Mouse (Mus musculus): ENCODE measurements at regions not wholly inside any gene's neighbourhood (a gene's known extent, or its start where the extent isn't known, plus 50 kb on each side); places are given as distances from the start of the nearest gene placed in this dataset.

GRCm38 (mm10) chr15:69484421-69485074, 2983.8 kb upstream of the Lrrc6 start:
- Histone ChIP-seq H3K27me3 (replicated peaks) (no peaks in the 10 kb centered on the region), H3K36me3 (no peaks in the 10 kb centered on the region), H3K4me3 (no peak overlapping the region), H3K4me1 (replicated peaks) (no peaks in the 10 kb centered on the region), H3K27ac (ENCODE audit: poor library complexity, severe bottlenecking) (no peak overlapping the region), H3K4me2 (no peak overlapping the region), H3K9ac (no peak overlapping the region), H3K9me3 (replicated peaks) (no peaks in the 10 kb centered on the region)
- WGBS = 77% methylated on average over 5 of the region's 5 CpGs
- ATAC-seq (ENCODE audit: insufficient number of reproducible peaks, low FRiP score) = no peak

- H3K4me1 ChIP-seq (replicated peaks) = no peaks in the 10 kb centered on the region
- no peak for ATAC-seq (ENCODE audit: insufficient number of reproducible peaks, low FRiP score)
- H3K4me3 ChIP-seq = no peak overlapping the region
- 51% methylated on average over 2 of the region's 2 CpGs for WGBS
- H3K27me3 ChIP-seq (replicated peaks) = no peaks in the 10 kb centered on the region
- H3K27ac ChIP-seq (ENCODE audit: poor library complexity, severe bottlenecking) = no peak overlapping the region
- no peak overlapping the region for H3K4me2 ChIP-seq
- no peaks in the 10 kb centered on the region for H3K9me3 ChIP-seq (replicated peaks)
- H3K36me3 ChIP-seq = no peaks in the 10 kb centered on the region
- H3K9ac ChIP-seq = no peak overlapping the region
These were observed 2982.4 kb upstream of the Lrrc6 start for GRCm38 (mm10) chr15:69483096-69483495.

- no peak for ATAC-seq (ENCODE audit: insufficient number of reproducible peaks, low FRiP score)
- Histone ChIP-seq H3K27ac (ENCODE audit: poor library complexity, severe bottlenecking) (no peak overlapping the region), H3K36me3 (no peaks in the 10 kb centered on the region), H3K4me1 (replicated peaks) (no peaks in the 10 kb centered on the region), H3K9me3 (replicated peaks) (no peaks in the 10 kb centered on the region), H3K4me3 (no peak overlapping the region), H3K27me3 (replicated peaks) (no peaks in the 10 kb centered on the region), H3K9ac (no peak overlapping the region), H3K4me2 (no peak overlapping the region)
- WGBS = 63% methylated on average over 3 of the region's 3 CpGs
These were observed 2980.4 kb upstream of the Lrrc6 start for GRCm38 (mm10) chr15:69481087-69481486.

- H3K9ac ChIP-seq = no peak overlapping the region
- no peaks in the 10 kb centered on the region for H3K9me3 ChIP-seq (replicated peaks)
- no peak overlapping the region for H3K27ac ChIP-seq (ENCODE audit: poor library complexity, severe bottlenecking)
- no peak for ATAC-seq (ENCODE audit: insufficient number of reproducible peaks, low FRiP score)
- no peaks in the 10 kb centered on the region for H3K27me3 ChIP-seq (replicated peaks)
- H3K36me3 ChIP-seq = no peaks in the 10 kb centered on the region
- WGBS = 77% methylated on average over 3 of the region's 3 CpGs
- H3K4me3 ChIP-seq = no peak overlapping the region
- H3K4me1 ChIP-seq (replicated peaks) = no peaks in the 10 kb centered on the region
- no peak overlapping the region for H3K4me2 ChIP-seq
These were observed 2976.3 kb upstream of the Lrrc6 start for GRCm38 (mm10) chr15:69477050-69477449.

- Histone ChIP-seq H3K36me3 (no peaks in the 10 kb centered on the region), H3K4me2 (no peak overlapping the region), H3K9me3 (replicated peaks) (no peaks in the 10 kb centered on the region), H3K27me3 (replicated peaks) (no peaks in the 10 kb centered on the region), H3K27ac (ENCODE audit: poor library complexity, severe bottlenecking) (no peak overlapping the region), H3K4me1 (replicated peaks) (no peaks in the 10 kb centered on the region), H3K4me3 (no peak overlapping the region), H3K9ac (no peak overlapping the region)
- ATAC-seq (ENCODE audit: insufficient number of reproducible peaks, low FRiP score) = no peak
- WGBS = 53% methylated on average over 1 of the region's 1 CpGs
These were observed 2968.9 kb upstream of the Lrrc6 start for GRCm38 (mm10) chr15:69469566-69469965.

- ATAC-seq (ENCODE audit: insufficient number of reproducible peaks, low FRiP score) = no peak
- H3K4me1 ChIP-seq (replicated peaks) = no peaks in the 10 kb centered on the region
- no peak overlapping the region for H3K4me2 ChIP-seq
- H3K4me3 ChIP-seq = no peak overlapping the region
- H3K27ac ChIP-seq (ENCODE audit: poor library complexity, severe bottlenecking) = no peak overlapping the region
- H3K36me3 ChIP-seq = no peaks in the 10 kb centered on the region
- H3K9me3 ChIP-seq (replicated peaks) = no peaks in the 10 kb centered on the region
- H3K9ac ChIP-seq = no peak overlapping the region
- H3K27me3 ChIP-seq (replicated peaks) = no peaks in the 10 kb centered on the region
- WGBS = 75% methylated on average over 2 of the region's 2 CpGs
These were observed 2960.0 kb upstream of the Lrrc6 start for GRCm38 (mm10) chr15:69460581-69461194.

GRCm38 (mm10) chr15:69457473-69457872, 2956.8 kb upstream of the Lrrc6 start:
- ATAC-seq (ENCODE audit: insufficient number of reproducible peaks, low FRiP score) = no peak
- Histone ChIP-seq H3K9ac (no peak overlapping the region), H3K9me3 (replicated peaks) (no peaks in the 10 kb centered on the region), H3K4me3 (no peak overlapping the region), H3K4me1 (replicated peaks) (no peaks in the 10 kb centered on the region), H3K27ac (ENCODE audit: poor library complexity, severe bottlenecking) (no peak overlapping the region), H3K27me3 (replicated peaks) (no peaks in the 10 kb centered on the region), H3K4me2 (no peak overlapping the region), H3K36me3 (no peaks in the 10 kb centered on the region)
- WGBS = 66% methylated on average over 4 of the region's 4 CpGs

- no peaks in the 10 kb centered on the region for H3K36me3 ChIP-seq
- WGBS = 75% methylated on average over 4 of the region's 4 CpGs
These were observed 2955.6 kb upstream of the Lrrc6 start for GRCm38 (mm10) chr15:69456191-69456770.

GRCm38 (mm10) chr15:69441008-69441407, 2940.3 kb upstream of the Lrrc6 start:
- Histone ChIP-seq H3K4me1 (replicated peaks) (no peaks in the 10 kb centered on the region), H3K9ac (no peak overlapping the region), H3K4me2 (no peak overlapping the region), H3K36me3 (no peaks in the 10 kb centered on the region), H3K27ac (ENCODE audit: poor library complexity, severe bottlenecking) (no peak overlapping the region), H3K4me3 (no peak overlapping the region), H3K27me3 (replicated peaks) (no peaks in the 10 kb centered on the region), H3K9me3 (replicated peaks) (no peaks in the 10 kb centered on the region)
- 72% methylated on average over 3 of the region's 3 CpGs for WGBS
- no peak for ATAC-seq (ENCODE audit: insufficient number of reproducible peaks, low FRiP score)

More at GRCm38 (mm10) chr15:69456191-69456770, 2955.6 kb upstream of the Lrrc6 start:
- H3K9me3 ChIP-seq (replicated peaks) = no peaks in the 10 kb centered on the region
- H3K4me2 ChIP-seq = no peak overlapping the region
- H3K27me3 ChIP-seq (replicated peaks) = no peaks in the 10 kb centered on the region
- H3K4me3 ChIP-seq = no peak overlapping the region
- H3K9ac ChIP-seq = no peak overlapping the region
- no peak for ATAC-seq (ENCODE audit: insufficient number of reproducible peaks, low FRiP score)
- H3K4me1 ChIP-seq (replicated peaks) = no peaks in the 10 kb centered on the region
- H3K27ac ChIP-seq (ENCODE audit: poor library complexity, severe bottlenecking) = no peak overlapping the region

- no peak for ATAC-seq (ENCODE audit: insufficient number of reproducible peaks, low FRiP score)
- WGBS = 90% methylated on average over 1 of the region's 1 CpGs
- H3K4me2 ChIP-seq = no peak overlapping the region
- H3K4me3 ChIP-seq = no peak overlapping the region
- no peaks in the 10 kb centered on the region for H3K4me1 ChIP-seq (replicated peaks)
- no peaks in the 10 kb centered on the region for H3K27me3 ChIP-seq (replicated peaks)
- no peak overlapping the region for H3K27ac ChIP-seq (ENCODE audit: poor library complexity, severe bottlenecking)
- no peak overlapping the region for H3K9ac ChIP-seq
- no peaks in the 10 kb centered on the region for H3K36me3 ChIP-seq
- H3K9me3 ChIP-seq (replicated peaks) = no peaks in the 10 kb centered on the region; the same call in 1 of the 2 replicates
These were observed 2912.9 kb upstream of the Lrrc6 start for GRCm38 (mm10) chr15:69413531-69414011.

GRCm38 (mm10) chr15:69389575-69389974, 2888.9 kb upstream of the Lrrc6 start:
- no peaks in the 10 kb centered on the region for H3K9me3 ChIP-seq (replicated peaks)
- no peak overlapping the region for H3K9ac ChIP-seq
- H3K27me3 ChIP-seq (replicated peaks) = no peaks in the 10 kb centered on the region
- no peaks in the 10 kb centered on the region for H3K4me1 ChIP-seq (replicated peaks)
- H3K27ac ChIP-seq (ENCODE audit: poor library complexity, severe bottlenecking) = no peak overlapping the region
- ATAC-seq (ENCODE audit: insufficient number of reproducible peaks, low FRiP score) = no peak
- H3K36me3 ChIP-seq = no peaks in the 10 kb centered on the region
- H3K4me3 ChIP-seq = no peak overlapping the region
- 83% methylated on average over 4 of the region's 4 CpGs for WGBS
- H3K4me2 ChIP-seq = no peak overlapping the region
